Mouse (Mus musculus): ENCODE results near the gene Fut1. TPM values are rescaled to one million over a fixed set of nuclear protein-coding genes. Genes with fewer than 3 reads are reported as not detected.

Fut1 gene
- total RNA-seq, 4 experiments from 2014 or later, result not detected

- DNase-seq (ENCODE audit: low spot score), result no peak
Measured at GRCm38 (mm10) chr7:45598960-45599879, 17.9 kb upstream of the Fut1 start.

DNA sequence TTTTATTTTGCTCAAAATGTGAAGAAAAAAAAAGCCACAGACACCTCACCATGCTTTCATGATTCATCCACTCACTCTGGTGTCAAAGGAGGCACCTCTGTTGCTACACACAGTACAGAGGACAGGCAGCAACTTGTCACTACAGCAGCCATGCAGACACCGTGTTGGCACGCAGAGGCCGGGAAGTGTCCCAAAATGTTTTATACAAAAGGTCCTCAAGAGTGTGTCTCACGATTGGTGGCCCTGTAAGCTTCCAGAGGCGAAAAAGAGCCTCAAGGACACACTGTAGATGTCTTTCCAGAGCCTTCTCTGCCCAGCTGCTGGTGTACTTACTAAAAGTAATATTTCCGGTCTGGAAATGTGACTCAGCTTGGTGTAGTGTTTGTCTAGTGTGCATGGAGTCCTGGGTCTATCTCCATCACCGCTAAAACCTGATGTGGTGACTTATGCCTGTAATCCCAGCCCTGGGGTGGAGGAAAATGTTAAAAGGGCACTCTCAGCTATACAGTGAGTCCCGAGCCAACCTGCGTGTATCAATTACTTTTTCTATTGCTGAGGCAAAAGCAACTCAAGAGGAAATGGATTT, 11.3 kb upstream of the Fut1 start:
- no peak for DNase-seq (ENCODE audit: low spot score)

DNA sequence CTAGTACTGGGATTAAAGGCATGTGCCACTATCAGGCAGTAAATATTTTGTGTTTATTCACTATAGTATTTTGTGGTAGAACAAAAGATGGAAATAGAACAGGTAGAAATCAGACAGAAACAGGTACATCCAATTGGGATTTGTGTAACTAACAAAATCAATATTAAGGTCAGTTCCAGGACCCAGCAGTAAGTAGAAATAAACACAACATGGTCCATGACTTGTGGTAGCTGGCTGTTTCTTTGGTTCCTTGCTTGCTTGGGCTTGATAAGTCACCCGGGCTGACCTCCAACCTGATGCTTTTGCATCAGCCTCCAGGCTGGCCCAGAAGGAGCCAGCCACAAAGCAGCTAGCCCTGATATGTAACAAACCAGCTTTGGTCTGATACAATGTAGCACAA, 7.6 kb upstream of the Fut1 start:
- DNase-seq (ENCODE audit: low spot score), result no peak

GRCm38 (mm10) chr7:45616277-45616676, 812 bp upstream of the Fut1 start:
- DNase-seq (ENCODE audit: low spot score), result no peak

DNA sequence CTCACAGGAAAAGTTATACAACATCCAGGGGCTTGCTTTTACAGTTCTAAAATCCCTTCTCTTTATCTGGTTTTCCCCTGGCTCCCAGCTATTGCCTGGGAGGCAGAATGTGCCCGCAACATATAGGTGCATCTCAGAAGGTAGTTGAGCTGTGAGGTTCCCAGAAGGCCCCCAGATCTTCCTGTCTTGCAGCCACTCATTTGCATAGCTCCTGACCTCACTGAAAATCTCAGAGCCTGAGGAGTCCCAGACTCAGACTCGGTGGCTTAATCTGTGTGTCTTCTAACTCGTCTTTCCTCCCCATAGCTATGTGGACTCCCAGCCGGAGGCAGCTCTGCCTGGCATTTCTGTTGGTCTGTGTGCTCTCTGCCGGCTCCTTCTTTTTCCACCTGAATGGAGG, 1.2 kb downstream of the Fut1 start:
- DNase-seq (ENCODE audit: low spot score), result no peak

- DNase-seq (ENCODE audit: low spot score), result no peak
Measured at GRCm38 (mm10) chr7:45619592-45619991, 2.5 kb downstream of the Fut1 start.

DNA sequence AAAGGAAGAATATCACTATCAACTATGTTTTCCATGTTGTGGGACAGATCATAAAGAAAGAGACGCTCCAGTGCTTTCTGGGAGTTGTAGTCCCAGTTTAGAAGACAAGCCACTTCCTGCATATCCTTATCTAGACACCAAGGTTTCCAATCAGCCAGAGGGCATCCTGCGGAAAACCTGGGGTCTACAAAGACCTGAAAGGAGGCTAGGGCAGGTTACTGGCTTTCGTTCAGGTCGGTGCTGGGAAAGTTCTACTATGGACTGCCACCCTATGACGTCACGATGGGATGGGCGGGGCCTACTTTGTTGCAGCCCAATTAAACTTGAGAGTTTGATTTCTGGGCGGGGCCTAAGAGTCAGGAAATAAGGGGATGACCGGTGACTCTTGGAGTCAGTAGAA, 4.4 kb downstream of the Fut1 start, which contains the start of gene Izumo1:
Gene Izumo1, plus strand, starts transcription at position 369 of the 400 bp plus-strand sequence.
- DNase-seq (ENCODE audit: low spot score), result no peak

- no peak for DNase-seq (ENCODE audit: low spot score)
Measured at GRCm38 (mm10) chr7:45623507-45623906, 6.4 kb downstream of the Fut1 start.

GRCm38 (mm10) chr7:45624718-45625117, 7.6 kb downstream of the Fut1 start:
- DNase-seq (ENCODE audit: low spot score), result no peak

DNA sequence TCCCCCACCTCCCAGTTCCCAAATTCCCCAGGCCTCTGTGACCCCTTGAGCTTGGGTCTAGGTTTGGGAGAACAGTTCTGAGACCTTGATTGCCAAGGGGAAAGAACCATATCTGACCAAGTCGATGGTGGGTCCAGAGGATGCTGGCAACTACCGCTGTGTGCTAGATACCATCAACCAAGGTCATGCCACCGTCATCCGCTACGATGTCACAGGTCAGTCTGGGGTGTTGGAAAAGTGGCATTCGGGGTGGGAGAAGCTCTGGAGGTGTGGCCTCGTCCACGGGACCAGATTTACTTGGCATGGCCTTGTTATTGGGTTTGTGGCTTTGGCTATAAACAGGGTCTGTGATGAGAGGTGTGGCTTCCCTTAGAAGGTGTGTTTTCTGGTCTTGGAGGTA, 8.4 kb downstream of the Fut1 start:
- no peak for DNase-seq (ENCODE audit: low spot score)

GRCm38 (mm10) chr7:45626571-45627076, 9.5 kb downstream of the Fut1 start:
- no peak for DNase-seq (ENCODE audit: low spot score)

GRCm38 (mm10) chr7:45627261-45627660, 10.2 kb downstream of the Fut1 start, which contains the start of gene Rasip1:
Gene Rasip1, plus strand, starts transcription at chr7:45627488.
- peak; percentile 76 for DNase-seq (ENCODE audit: low spot score)

DNA sequence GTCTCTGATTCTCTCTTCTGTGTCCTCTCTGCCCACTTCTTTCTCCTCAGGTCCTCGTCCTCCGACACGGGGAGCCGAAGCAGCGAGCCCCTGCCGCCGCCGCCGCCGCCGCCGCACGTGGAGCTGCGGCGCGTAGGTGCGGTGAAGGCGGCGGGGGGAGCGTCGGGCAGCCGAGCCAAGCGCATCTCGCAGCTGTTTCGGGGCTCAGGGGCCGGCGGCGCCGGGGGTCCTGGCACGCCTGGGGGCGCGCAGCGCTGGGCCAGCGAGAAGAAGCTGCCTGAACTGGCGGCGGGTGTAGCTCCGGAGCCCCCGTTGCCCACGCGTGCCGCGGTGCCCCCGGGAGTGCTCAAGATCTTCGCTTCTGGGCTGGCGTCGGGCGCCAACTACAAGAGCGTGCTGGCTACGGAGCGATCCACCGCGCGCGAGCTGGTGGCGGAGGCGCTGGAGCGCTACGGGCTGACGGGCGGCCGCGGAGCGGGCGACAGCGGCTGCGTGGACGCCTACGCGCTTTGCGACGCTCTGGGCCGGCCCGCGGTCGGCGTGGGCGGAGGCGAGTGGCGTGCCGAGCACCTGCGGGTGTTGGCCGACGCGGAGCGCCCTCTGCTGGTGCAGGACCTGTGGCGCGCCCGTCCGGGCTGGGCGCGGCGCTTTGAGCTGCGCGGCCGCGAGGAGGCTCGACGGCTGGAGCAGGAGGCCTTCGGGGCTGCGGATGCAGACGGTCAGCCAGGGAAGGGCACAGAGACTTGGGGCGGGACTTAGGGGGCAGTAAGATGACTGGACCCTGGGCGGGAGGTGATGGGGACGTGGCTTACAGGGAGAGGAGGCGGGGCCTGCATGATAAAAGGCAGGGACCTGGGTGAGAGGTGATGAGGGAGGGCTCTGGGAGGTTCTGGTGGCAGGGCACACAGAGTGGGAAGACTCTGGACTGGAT, 11.5 kb downstream of the Fut1 start:
- DNase-seq (ENCODE audit: low spot score), result peak; percentile 72

GRCm38 (mm10) chr7:45630064-45630907, 13.2 kb downstream of the Fut1 start:
- DNase-seq (ENCODE audit: low spot score), result no peak

GRCm38 (mm10) chr7:45632499-45632898, 15.4 kb downstream of the Fut1 start:
- DNase-seq (ENCODE audit: low spot score), result no peak

DNA sequence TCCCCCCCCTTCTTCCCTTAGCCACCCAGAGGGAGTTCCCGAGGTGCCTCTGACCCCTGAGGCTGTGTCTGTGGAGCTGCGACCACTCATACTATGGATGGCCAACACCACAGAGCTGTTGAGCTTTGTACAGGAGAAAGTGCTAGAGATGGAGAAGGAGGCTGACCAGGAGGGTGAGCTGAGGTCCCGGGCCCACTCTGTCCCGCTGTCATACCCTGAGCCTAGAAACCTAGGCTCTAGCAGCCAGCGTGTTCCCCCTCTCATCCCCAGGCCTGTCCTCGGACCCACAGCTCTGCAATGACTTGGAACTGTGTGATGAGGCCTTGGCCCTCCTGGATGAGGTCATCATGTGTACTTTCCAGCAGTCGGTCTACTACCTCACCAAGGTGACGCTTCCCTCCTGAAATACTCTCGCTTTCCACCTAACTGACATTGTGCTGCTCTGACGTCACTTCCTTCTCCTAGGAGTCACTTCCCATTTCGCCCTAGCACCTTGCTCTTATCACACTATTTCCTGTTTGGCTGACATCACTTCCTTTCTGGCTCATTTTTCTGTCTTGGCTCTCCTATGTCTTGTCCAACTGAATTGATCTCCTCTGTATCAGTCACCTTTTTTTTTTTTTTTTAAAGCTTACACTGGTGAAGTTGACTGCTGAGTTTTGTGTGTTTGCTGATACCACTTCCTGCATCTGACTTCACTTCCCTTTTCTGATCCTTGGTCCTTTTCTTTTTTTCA, 18.0 kb downstream of the Fut1 start:
- peak; percentile 70 for DNase-seq (ENCODE audit: low spot score)

GRCm38 (mm10) chr7:45635711-45636688, 18.9 kb downstream of the Fut1 start:
- no peak for DNase-seq (ENCODE audit: low spot score)

GRCm38 (mm10) chr7:45637710-45638109, 20.6 kb downstream of the Fut1 start:
- DNase-seq (ENCODE audit: low spot score), result no peak
